Mouse (Mus musculus) spleen, embryonic (tissue): ENCODE data around the gene Ppp4c.

Source experiments
- CTCF ChIA-PET: fragments of 350-600 bp; sonication (Branson Sonifier 250); formaldehyde crosslinking; loops from one replicate; lab custom pipeline; 2022; lab: Charles Lee

Ppp4c gene

GRCm38 (mm10) chr7:126760391-126760802 is 31.9 kb downstream of the Ppp4c start:
- CTCF ChIA-PET: no interaction called here

DNA sequence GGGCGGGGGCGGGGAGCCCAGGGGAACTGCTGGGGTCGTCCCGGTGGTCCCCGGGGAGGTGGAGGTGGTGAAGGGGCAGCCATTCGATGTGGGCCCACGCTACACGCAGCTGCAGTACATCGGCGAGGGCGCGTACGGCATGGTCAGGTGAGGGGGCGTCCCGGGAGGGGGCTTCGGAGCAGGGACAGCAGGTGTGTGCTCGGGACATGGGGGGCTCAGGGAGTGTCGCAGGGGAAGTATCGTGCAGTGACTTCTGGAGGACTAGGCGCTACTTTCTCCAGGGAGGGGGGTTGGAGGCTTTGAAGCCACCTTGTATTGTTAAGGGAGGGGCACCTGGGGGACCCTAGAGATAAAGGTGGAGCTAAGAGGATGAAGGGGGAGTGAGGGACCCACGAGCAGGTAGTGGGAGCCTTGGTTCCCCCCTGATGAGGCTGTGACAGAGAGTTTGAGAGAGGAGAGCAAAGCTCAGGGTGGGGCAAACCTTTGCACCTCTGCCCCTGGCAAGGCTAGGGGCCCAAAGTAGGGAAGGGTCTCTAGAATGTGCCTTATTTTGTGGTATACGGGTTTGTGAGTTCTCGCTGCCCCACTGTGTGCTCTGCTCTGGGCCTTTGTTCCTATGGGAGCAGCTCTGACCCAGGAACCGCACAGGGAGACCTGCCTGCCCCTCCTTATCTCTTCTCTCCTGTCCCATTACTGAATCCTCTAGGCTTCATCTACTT is 32.5 kb downstream of the Ppp4c start:
- CTCF ChIA-PET: no interaction called here

DNA sequence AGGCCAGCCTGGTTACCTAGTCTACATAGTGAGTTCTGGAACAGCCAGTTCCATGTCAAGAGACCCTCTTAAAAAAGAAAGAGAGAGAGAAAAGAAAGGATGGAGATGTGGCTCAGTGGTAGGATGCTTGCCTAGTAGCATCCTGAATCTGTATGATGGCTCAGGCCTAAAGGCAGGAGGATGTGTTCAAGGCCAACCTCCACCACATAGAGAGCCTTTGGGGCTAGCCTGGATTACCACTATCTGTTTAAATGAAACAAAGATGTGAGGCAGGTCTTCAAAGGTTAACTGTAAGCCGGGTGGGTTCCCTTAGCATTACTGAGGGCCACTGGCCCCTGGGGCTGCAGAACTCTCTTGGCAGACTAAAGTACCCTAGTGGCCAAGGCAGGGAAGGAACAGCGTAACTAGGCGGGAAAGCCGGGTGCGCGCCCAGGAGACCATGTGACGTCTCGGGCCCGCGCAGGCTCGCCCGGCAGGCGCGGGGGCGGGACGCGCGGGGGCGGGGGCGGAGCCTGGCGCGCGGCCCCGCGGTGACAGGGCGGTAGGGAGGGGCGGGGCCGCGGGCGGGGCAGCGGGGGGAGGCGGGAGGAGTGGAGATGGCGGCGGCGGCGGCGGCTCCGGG is 33.1 kb downstream of the Ppp4c start, which contains the start of gene Mapk3:
TSS of gene Mapk3 (plus strand) at position 552 of the 622 bp plus-strand sequence.
- CTCF ChIA-PET: no interaction called here

- CTCF ChIA-PET: no interaction called here
These were observed 33.8 kb downstream of the Ppp4c start for GRCm38 (mm10) chr7:126758539-126758938.

DNA sequence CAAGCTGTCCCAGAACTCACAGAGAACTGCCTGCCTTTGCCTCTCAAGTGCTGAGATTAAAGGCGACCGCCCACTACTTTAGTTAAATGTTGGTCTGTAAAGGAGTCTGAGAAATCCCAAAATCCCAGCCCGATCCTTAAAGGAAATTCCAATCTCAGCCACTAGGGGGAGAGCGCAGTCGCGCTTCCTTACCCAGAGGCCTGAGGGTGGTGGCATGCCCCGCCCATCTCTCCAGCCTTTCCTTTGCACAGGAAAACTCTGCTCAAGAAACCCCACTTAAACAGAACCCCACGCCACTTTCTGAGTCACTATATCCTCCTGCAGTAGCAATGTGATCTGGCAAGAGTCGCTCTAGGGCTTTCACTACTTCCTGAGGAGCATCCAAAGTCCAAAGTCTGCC is 37.4 kb downstream of the Ppp4c start:
- CTCF ChIA-PET: no interaction called here

DNA sequence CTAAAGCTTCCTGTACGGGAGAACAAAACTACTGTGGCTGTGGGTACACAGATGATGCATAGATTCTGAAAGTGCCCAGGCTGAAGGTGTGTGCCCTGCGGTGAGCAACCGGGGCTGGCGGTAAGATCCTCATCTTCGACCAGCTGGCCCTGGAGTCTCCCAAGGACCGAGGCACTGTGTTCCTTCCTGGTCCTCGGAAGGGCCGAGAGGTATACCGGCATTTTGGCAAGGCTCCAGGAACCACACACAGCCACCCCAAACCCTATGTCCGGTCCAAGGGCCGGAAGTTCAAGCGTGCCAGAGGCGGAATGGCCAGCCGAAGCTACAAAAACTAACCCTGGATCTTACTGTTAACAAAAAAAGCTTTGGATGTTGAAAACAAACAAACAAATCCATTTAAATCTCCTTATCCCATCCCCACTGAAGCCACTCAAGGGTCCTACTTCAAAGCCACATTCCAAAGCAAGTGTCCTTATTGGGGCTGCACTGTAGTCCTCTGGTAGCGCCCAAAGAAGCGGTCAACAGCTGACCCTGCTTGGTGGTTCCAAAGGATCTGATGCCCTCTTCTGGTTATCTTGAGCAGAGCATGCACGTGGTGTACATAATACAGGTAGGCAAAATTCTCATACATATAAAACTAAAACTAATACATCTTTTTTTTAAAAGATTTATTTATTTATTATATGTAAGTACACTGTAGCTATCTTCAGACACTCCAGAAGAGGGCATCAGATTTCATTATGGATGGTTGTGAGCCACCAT is 42.5 kb downstream of the Ppp4c start:
- CTCF ChIA-PET: interaction anchor here (0.5 to 0.7 kb wide), 3 partner anchors 14 to 1146 kb away, joined by 3 to 4 read pairs (median 4); no protein-coding TSS in a partner anchor

GRCm38 (mm10) chr7:126748824-126749223 is 43.5 kb downstream of the Ppp4c start:
- CTCF ChIA-PET: interaction anchor here (0.8 kb wide), 1 partner anchor 23 kb away, joined by 10 read pairs; no protein-coding TSS in a partner anchor

DNA sequence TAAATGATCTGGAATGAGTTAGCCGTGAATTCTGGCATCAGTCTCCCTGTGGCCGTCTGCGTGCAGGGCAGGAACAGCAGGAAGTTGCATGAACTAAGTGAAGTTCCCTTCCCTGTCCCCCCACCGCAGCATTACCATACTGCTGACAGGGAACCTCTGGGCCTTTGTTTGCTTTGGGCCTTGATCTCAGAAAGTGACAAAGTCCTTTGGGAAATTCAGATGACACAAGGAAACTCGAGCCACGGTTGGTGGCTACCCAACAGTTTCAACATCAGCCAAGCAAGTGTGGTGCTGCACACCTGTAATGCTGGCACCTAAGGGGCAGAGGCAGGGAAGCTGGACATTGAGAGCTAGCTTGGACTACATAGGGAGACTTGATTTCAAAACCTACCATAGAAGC is 45.5 kb downstream of the Ppp4c start:
- CTCF ChIA-PET: no interaction called here

DNA sequence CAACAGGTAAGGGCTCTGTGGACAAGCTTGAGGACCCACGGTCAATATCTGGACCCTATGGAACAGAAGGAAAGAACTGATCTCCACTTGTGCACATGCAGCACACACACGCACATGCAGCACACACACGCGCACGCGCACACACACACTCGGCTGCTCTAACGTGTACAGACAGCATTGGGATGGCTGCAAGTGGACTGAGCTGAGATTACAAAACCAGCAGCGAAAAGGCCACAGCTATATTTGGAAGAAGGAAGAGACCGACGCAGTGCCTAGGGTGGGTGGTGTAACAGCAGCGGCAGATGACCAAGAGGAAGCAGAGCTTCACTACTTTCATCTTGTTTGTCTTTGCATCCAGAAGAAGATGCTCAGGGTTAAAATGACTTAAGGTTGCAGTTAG is 46.2 kb downstream of the Ppp4c start:
- CTCF ChIA-PET: interaction anchor here (0.8 kb wide), 1 partner anchor 37 kb away, joined by 3 read pairs; no protein-coding TSS in a partner anchor

DNA sequence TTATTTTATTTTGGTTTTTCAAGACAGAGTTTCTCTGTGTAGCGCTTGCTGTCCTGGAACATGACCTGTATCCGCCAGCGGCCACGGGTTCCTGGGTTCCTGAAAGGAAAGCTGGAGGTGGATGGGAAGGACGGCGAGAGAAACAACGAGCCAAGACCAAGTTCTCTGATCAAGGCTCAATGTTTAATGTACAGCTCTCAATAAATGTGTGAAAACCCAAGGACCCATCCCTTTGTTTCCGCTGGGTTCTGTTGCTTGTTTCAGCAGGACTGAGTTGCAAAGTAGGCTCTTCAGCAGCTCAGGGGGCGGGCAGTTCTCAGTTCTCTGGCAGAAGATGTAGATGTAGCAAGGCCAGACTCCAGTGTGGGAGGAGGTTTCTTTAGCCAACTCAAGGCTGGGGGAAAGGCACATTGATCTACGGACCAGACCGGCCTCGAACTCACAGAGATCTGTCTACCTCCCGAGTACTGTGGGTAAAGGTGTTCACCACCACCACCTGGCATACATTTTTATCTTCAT is 50.3 kb downstream of the Ppp4c start:
- CTCF ChIA-PET: interaction anchor here (0.6 kb wide), 1 partner anchor 358 kb away, joined by 3 read pairs; no protein-coding TSS in a partner anchor

- CTCF ChIA-PET: interaction anchor here (0.6 kb wide), 1 partner anchor 357 kb away, joined by 3 read pairs; no protein-coding TSS in a partner anchor
These were observed 50.8 kb downstream of the Ppp4c start for GRCm38 (mm10) chr7:126741452-126741851.

DNA sequence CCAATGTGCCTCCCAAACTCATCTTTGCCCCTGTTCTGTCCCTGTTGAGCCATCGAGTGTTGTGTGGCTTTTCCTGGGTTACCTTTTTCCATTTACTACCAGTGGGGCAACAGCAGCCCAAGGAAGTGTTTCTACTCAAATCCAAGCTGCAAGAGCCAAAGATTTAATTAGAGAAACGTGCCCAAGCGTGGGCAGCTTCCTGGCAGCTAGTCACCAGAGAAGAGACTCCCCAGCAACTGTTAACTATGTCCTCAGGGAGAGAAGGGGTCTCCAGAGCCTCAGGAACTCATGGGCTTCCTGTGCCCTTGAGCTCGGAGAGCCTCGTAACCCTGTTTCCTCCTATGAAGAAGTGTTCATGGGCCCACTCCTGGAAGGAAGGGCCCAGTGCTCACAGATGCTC is 51.3 kb downstream of the Ppp4c start:
- CTCF ChIA-PET: no interaction called here

GRCm38 (mm10) chr7:126740132-126740735 is 52.1 kb downstream of the Ppp4c start:
- CTCF ChIA-PET: no interaction called here

DNA sequence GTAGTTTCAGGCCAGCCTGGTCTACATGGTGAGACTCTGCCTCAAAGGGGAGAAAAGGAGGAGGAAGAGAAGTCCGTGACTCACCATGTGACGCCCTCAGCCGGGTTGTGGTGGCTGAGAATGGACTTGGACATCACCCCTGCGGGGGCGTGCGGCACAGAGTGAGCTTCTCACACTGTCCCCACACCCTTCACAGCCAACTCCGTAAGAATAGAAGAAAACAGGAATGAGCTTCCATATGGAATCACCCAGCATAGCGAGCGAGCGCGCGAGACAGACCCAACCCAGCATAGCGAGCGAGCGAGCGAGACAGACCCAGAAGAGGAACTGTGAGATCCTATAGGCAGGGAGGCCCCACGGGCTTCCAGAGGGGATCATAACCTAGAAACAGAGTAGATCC is 52.7 kb downstream of the Ppp4c start:
- CTCF ChIA-PET: no interaction called here

GRCm38 (mm10) chr7:126736122-126736521 is 56.2 kb downstream of the Ppp4c start:
- CTCF ChIA-PET: no interaction called here
